Mouse (Mus musculus): ENCODE measurements at regions not wholly inside any gene's neighbourhood (a gene's known extent, or its start where the extent isn't known, plus 50 kb on each side); places are given as distances from the start of the nearest gene placed in this dataset.

- Histone ChIP-seq H3K4me3 (no peak overlapping the region), H3K36me3 (no peaks in the 10 kb centered on the region), H3K27ac (replicated peaks) (no peak overlapping the region), H3K9me3 (no peaks in the 10 kb centered on the region), H3K27me3 (no peaks in the 10 kb centered on the region), H3K9ac (no peak overlapping the region), H3K4me2 (no peak overlapping the region), H3K4me1 (replicated peaks) (no peaks in the 10 kb centered on the region)
- 86% methylated on average over 4 of the region's 4 CpGs for WGBS
- no peak for ATAC-seq (ENCODE audit: low read depth)
Observed at GRCm38 (mm10) chr15:60101485-60102280, 85.3 kb upstream of the 4933412E24Rik start.

- H3K27me3 ChIP-seq, result no peaks in the 10 kb centered on the region
- ATAC-seq (ENCODE audit: low read depth), result peak; percentile 82
- WGBS, result 15% methylated on average over 4 of the region's 4 CpGs
Observed at GRCm38 (mm10) chr15:60097141-60097540, 80.7 kb upstream of the 4933412E24Rik start.

GRCm38 (mm10) chr15:60096131-60096530 lies 79.7 kb upstream of the 4933412E24Rik start:
- WGBS, result 91% methylated on average over 4 of the region's 4 CpGs
- ATAC-seq (ENCODE audit: low read depth), result no peak
- H3K4me3 ChIP-seq, result no peak overlapping the region
- H3K4me1 ChIP-seq (replicated peaks), result no peaks in the 10 kb centered on the region
- no peaks in the 10 kb centered on the region for H3K36me3 ChIP-seq
- no peak overlapping the region for H3K27ac ChIP-seq (replicated peaks)
- no peak overlapping the region for H3K4me2 ChIP-seq
- H3K27me3 ChIP-seq, result no peaks in the 10 kb centered on the region
- H3K9ac ChIP-seq, result no peak overlapping the region
- H3K9me3 ChIP-seq, result no peaks in the 10 kb centered on the region

More at GRCm38 (mm10) chr15:60097141-60097540, 80.7 kb upstream of the 4933412E24Rik start:
- Histone ChIP-seq H3K36me3 (no peaks in the 10 kb centered on the region), H3K4me3 (no peak overlapping the region), H3K9ac (no peak overlapping the region), H3K4me1 (replicated peaks) (no peaks in the 10 kb centered on the region), H3K4me2 (no peak overlapping the region), H3K27ac (replicated peaks) (no peak overlapping the region), H3K9me3 (no peaks in the 10 kb centered on the region)

GRCm38 (mm10) chr15:60089921-60090320 lies 73.5 kb upstream of the 4933412E24Rik start:
- no peak for ATAC-seq (ENCODE audit: low read depth)
- Histone ChIP-seq H3K4me2 (no peak overlapping the region), H3K4me3 (no peak overlapping the region), H3K27ac (replicated peaks) (no peak overlapping the region), H3K36me3 (no peaks in the 10 kb centered on the region), H3K4me1 (replicated peaks) (no peaks in the 10 kb centered on the region), H3K9ac (no peak overlapping the region), H3K9me3 (no peaks in the 10 kb centered on the region), H3K27me3 (no peaks in the 10 kb centered on the region)
- 91% methylated on average over 5 of the region's 5 CpGs for WGBS

GRCm38 (mm10) chr15:60088964-60089899 lies 72.8 kb upstream of the 4933412E24Rik start:
- no peaks in the 10 kb centered on the region for H3K27me3 ChIP-seq
- H3K4me1 ChIP-seq (replicated peaks), result no peaks in the 10 kb centered on the region
- H3K4me2 ChIP-seq, result no peak overlapping the region
- H3K4me3 ChIP-seq, result no peak overlapping the region
- WGBS, result 70% methylated on average over 10 of the region's 10 CpGs
- H3K9me3 ChIP-seq, result no peaks in the 10 kb centered on the region
- no peaks in the 10 kb centered on the region for H3K36me3 ChIP-seq
- no peak overlapping the region for H3K9ac ChIP-seq
- ATAC-seq (ENCODE audit: low read depth), result no peak
- H3K27ac ChIP-seq (replicated peaks), result no peak overlapping the region
